Mouse (Mus musculus) small intestine, adult 2 months (tissue): ENCODE measurements around the gene Lrrc66.

Experiments used
- CTCF ChIP-seq: fragments of 200-500 bp; IDR thresholded peaks from 2 replicates; pipeline ENCODE4 v1.5.1; 2012; ENCODE audit warnings: low read depth, mild to moderate bottlenecking, control low read depth, inconsistent platforms, low read length, moderate library complexity, mixed read lengths; ENCODE audit not compliant: insufficient replicate concordance, insufficient read length; ENCODE audit errors: extremely low read depth
- POLR2A ChIP-seq: fragments of 200-500 bp; IDR thresholded peaks from 2 replicates; pipeline ENCODE4 v1.6.1; 2012; ENCODE audit warnings: low read depth, mild to moderate bottlenecking, control low read depth, inconsistent platforms, low read length, moderate library complexity

DNA sequence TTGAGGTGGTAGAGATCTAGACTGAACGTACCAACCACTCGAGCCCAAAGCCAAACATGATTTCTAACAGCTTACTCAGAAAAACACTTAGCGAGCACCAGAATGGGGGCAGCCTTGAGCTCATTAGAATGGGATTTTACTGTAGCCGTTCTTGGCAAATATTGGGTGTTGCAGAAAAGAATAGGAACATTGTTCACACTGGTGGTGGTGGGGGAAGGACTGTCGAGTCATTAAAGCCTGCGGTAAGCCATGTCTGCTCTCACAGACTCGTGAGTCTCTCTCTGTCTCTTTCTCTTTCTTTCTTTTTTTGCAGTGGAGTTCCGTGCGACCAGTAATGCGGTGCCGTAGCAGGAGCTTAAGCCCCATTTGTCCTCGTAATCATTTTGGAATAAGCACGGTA is 44.3 kb upstream of the Lrrc66 start:
- TF ChIP-seq CTCF = no peak
- TF ChIP-seq POLR2A = no peak
